In genomic region chr19:3343929-3344328, GRCm38 (mm10) we compare ENCODE assay signal across 19 mouse cellular contexts. TPM values are rescaled to one million over a fixed set of nuclear protein-coding genes. Genes with fewer than 3 reads are reported as not detected.
"Had no signal": no experiment of that assay in that cellular context is flagged by ENCODE, and none has a peak within 500 bp of the region (broad histone marks: within the 10 kb centered on the region; RNA-seq: fewer than 3 reads in every experiment).

No protein-coding gene starts in this region.

- ATAC-seq: hindbrain, postnatal 0 days; inflammation-experienced regulatory T-cells, adult 6 months; lung, postnatal 0 days; midbrain, embryonic 15.5 days had no signal

- H3K4me2 ChIP-seq: liver, embryonic 13.5 days; midbrain, embryonic 12.5 days; midbrain, embryonic 15.5 days; neural tube, embryonic 12.5 days; neural tube, embryonic 15.5 days had no signal

- H3K9me3 ChIP-seq: midbrain, embryonic 15.5 days; neural tube, embryonic 15.5 days had no signal

- H3K9ac ChIP-seq: liver, embryonic 13.5 days; midbrain, embryonic 12.5 days; midbrain, embryonic 15.5 days; neural tube, embryonic 12.5 days; neural tube, embryonic 15.5 days had no signal

- DNase-seq: kidney, adult 8-10 months; layer of hippocampus, postnatal 36 days; liver, embryonic 13.5 days; lung, adult 2 months; lung, postnatal 36 days; right cerebral cortex, adult 18-20 months; right cerebral cortex, postnatal 14 days; right cerebral cortex, postnatal 4 days; thymus, adult 2 months; thymus, postnatal 14 days had no signal

- H3K27ac ChIP-seq: hindbrain, postnatal 0 days; left cerebral cortex, adult 2 months; liver, embryonic 13.5 days; midbrain, embryonic 12.5 days; midbrain, embryonic 15.5 days; neural tube, embryonic 12.5 days; neural tube, embryonic 15.5 days; stomach, postnatal 0 days had no signal

- H3K27me3 ChIP-seq: liver, embryonic 13.5 days; midbrain, embryonic 12.5 days; midbrain, embryonic 15.5 days; neural tube, embryonic 15.5 days had no signal

- H3K4me3 ChIP-seq: left cerebral cortex, adult 2 months; liver, embryonic 13.5 days; midbrain, embryonic 12.5 days; midbrain, embryonic 15.5 days; neural tube, embryonic 12.5 days; neural tube, embryonic 15.5 days had no signal

- H3K36me3 ChIP-seq: liver, embryonic 13.5 days; midbrain, embryonic 12.5 days; midbrain, embryonic 15.5 days; neural tube, embryonic 12.5 days; neural tube, embryonic 15.5 days had no signal

- H3K4me1 ChIP-seq: midbrain, embryonic 12.5 days; midbrain, embryonic 15.5 days; neural tube, embryonic 12.5 days; neural tube, embryonic 15.5 days had no signal

RNA-seq across cellular contexts. Expression of gene Tesmin, which starts 44.7 kb away (rescaled TPM):
- polyA plus RNA-seq: inflammation-experienced regulatory T-cells, adult 6 months; neural tube, embryonic 12.5 days had no signal
